Mouse (Mus musculus) hindbrain, embryonic 14.5 days (tissue): Measurements from ENCODE around the gene Foxp1. TPM values are rescaled to one million over a fixed set of nuclear protein-coding genes. Genes with fewer than 3 reads are reported as not detected.

Source experiments
- ATAC-seq: fragments of 200-750 bp; cut with Nextera tagmentation; 2 replicates; pipeline ENCODE4 v1.8.0; 2017; ENCODE audit warnings: moderate number of reproducible peaks, mild to moderate bottlenecking, moderate TSS enrichment, moderate library complexity; ENCODE audit not compliant: low FRiP score
- DNase-seq: peaks from one replicate; pipeline ENCODE4 v3.0.0-alpha.2; 2015; ENCODE audit warnings: low spot score
- H3K27ac ChIP-seq: fragments of 300-500 bp; sonication (generic); 2 replicates; pipeline ENCODE4 v1.5.1; 2014; ENCODE audit warnings: mild to moderate bottlenecking, moderate library complexity
- H3K27me3 ChIP-seq: fragments of 300-500 bp; sonication (generic); 2 replicates; pipeline ENCODE4 v1.6.1; 2014; ENCODE audit warnings: mild to moderate bottlenecking, low read length, mixed read lengths; ENCODE audit not compliant: control insufficient read depth, insufficient read depth
- H3K36me3 ChIP-seq: fragments of 300-500 bp; sonication (generic); replicated peaks from 2 replicates; pipeline ENCODE4 v1.6.1; 2014; ENCODE audit not compliant: control insufficient read depth, insufficient read depth
- H3K4me1 ChIP-seq: fragments of 300-500 bp; sonication (generic); replicated peaks from 2 replicates; pipeline ENCODE4 v1.6.1; 2014; ENCODE audit warnings: antibody characterized with exemption, low read length, mixed read lengths; ENCODE audit not compliant: control insufficient read depth, insufficient read depth
- H3K4me2 ChIP-seq: fragments of 300-500 bp; sonication (generic); replicated peaks from 2 replicates; pipeline ENCODE4 v1.6.1; 2014; ENCODE audit warnings: mild to moderate bottlenecking, moderate library complexity
- H3K4me3 ChIP-seq: fragments of 300-500 bp; sonication (generic); replicated peaks from 2 replicates; pipeline ENCODE4 v1.5.1; 2014; ENCODE audit warnings: mild to moderate bottlenecking, low read length
- H3K9ac ChIP-seq: fragments of 300-500 bp; sonication (generic); 2 replicates; pipeline ENCODE4 v1.6.1; 2014
- H3K9me3 ChIP-seq: fragments of 300-500 bp; sonication (generic); 2 replicates; pipeline ENCODE4 v1.6.1; 2016; ENCODE audit warnings: low read length; ENCODE audit not compliant: control insufficient read depth
- WGBS: fragments of 180-500 bp; shearing (Covaris S2); extraction: QIAGEN DNeasy Blood & Tissue Kit; methylation state at CpG from one replicate; pipeline ENCODE4 v1.1.7; 2014; 5-methylcytosine and 5-hydroxymethylcytosine counted together
- polyA plus RNA-seq: library from polyadenylated mRNA; unstranded; fragments of >200 nt; fragmentation: Nextera tagmentation; extraction: Ambion mirVana; gene quantifications from 2 replicates; pipeline ENCODE4 v1.2.1, GENCODE M21; 2014

Gene Foxp1
- polyA plus RNA-seq, 1 experiment from 2014 or later = 68.3 TPM

DNA sequence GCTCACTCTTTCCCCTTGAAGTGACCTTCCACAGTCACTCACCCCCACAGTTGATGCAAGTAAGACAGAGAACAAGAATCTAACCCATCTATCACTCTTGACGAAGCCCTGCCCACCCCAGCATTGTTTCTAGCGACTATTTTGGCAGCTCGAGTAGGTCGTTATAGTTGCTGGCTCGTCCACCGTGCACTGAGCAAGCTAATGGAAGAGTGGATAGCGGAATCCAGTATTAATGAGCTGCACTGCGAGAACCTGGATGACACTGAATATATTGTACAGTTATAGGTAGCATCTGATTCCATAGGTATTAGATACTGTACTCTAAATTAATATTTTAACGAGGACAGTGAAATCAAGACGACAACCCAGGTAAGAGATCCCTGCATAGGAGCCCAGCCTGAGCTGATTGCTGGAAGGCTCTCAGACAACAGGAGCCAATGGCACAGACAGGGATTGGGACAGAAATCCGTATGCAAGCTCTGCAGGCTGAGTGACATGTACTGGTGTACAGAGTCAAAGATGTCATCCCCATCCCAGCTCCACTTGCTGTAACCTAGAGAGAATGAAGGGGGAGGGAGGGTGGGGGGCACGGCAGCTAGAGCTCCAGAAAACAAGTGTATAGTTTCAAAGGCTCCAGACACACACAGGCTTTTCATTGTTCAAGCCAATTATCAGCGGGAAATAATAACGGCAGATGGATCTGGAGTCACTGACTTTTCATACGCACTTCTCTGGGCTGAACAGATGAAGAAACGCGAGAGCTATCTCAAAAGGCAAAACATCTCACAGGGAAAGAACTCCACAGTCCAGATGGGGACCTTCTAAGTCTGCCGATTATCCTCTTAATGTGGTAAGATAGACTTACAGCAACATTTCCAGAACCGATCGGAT is 254.1 kb downstream of the Foxp1 start:
- Histone ChIP-seq H3K4me3 (no peak overlapping the region), H3K27ac (no peak overlapping the region), H3K4me1 (peaks cover 19% of the 10 kb centered on the region), H3K9ac (no peak overlapping the region), H3K27me3 (peaks cover 7% of the 10 kb centered on the region; the same call in 1 of the 2 replicates), H3K36me3 (no peaks in the 10 kb centered on the region), H3K4me2 (no peak overlapping the region), H3K9me3 (no peaks in the 10 kb centered on the region)
- WGBS = 41% methylated on average over 20 of the region's 20 CpGs
- ATAC-seq = no peak
- no peak for DNase-seq

DNA sequence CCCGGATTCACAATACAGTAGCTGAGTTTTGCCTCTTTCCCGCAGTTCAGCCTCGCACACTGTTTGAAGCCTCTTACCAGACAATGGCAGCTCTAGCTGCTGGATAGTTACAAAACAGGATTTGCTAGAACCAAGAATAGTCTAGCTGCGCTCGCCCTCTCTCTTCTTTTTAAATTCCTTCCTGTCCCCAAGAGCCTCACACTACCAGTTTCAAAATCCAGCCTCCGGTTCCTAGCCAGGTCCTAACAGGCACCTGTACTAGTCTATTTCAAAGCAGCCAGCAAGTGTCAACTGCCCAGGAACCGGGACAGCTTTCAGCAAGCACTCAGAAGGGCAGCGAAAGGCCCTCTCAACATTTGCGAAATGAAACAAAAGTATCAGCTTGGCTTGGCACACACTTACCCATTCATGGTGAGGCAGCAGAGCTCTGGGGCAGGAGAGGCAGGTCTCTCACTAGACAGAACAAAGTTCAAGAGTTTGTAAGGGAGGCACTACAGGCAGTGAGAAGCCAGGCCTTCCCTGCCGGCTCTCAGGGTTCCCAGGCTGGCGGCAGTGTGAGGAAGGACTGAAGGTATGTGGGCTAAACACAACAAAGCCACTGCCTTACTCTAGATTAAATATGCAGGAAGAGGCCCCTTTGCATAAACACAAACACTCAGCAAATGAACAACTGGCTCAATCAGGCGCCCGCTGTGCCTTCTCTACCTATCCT is 256.4 kb downstream of the Foxp1 start:
- Histone ChIP-seq H3K9ac (peak overlapping the region; percentile 37; the same call in 1 of the 2 replicates), H3K36me3 (no peaks in the 10 kb centered on the region), H3K27me3 (peaks cover 7% of the 10 kb centered on the region; the same call in 1 of the 2 replicates), H3K9me3 (no peaks in the 10 kb centered on the region), H3K27ac (peak overlapping the region; percentile 33; the same call in 1 of the 2 replicates), H3K4me1 (peaks cover 19% of the 10 kb centered on the region), H3K4me3 (no peak overlapping the region; the same call in 1 of the 2 replicates), H3K4me2 (peak overlapping the region; percentile 24)
- no peak for ATAC-seq
- WGBS = 17% methylated on average over 13 of the region's 13 CpGs
- DNase-seq = no peak

DNA sequence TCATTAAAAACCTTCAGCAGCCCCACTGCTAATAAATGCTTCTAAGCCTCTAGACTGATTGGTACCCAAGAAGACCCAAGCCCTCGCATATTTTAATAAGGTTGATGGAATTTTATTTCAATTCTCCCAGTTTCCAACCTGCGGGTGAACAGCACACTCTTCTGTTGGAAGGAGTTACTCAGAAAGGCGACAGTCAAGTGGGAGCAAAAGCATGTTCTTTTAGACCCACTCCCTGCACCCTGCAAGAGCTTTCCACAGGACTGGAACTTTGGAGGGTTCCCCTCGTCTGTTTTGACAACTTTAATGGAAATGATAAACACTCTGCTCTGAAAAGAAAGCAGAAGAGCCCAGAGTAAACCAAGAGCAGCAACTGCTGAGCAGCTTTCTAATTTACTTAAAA is 257.3 kb downstream of the Foxp1 start:
- Histone ChIP-seq H3K36me3 (no peaks in the 10 kb centered on the region), H3K4me2 (peak overlapping the region; percentile 24; the same call in 1 of the 2 replicates), H3K4me3 (no peak overlapping the region), H3K4me1 (peaks cover 19% of the 10 kb centered on the region), H3K9me3 (no peaks in the 10 kb centered on the region), H3K9ac (peak overlapping the region; percentile 37; the same call in 1 of the 2 replicates), H3K27ac (0 out of 2 replicates have a peak overlapping the region, but pooled peaks have one; percentile 33), H3K27me3 (peaks cover 7% of the 10 kb centered on the region; the same call in 1 of the 2 replicates)
- WGBS = 38% methylated on average over 4 of the region's 4 CpGs
- peak; percentile 32 for DNase-seq
- no peak for ATAC-seq

DNA sequence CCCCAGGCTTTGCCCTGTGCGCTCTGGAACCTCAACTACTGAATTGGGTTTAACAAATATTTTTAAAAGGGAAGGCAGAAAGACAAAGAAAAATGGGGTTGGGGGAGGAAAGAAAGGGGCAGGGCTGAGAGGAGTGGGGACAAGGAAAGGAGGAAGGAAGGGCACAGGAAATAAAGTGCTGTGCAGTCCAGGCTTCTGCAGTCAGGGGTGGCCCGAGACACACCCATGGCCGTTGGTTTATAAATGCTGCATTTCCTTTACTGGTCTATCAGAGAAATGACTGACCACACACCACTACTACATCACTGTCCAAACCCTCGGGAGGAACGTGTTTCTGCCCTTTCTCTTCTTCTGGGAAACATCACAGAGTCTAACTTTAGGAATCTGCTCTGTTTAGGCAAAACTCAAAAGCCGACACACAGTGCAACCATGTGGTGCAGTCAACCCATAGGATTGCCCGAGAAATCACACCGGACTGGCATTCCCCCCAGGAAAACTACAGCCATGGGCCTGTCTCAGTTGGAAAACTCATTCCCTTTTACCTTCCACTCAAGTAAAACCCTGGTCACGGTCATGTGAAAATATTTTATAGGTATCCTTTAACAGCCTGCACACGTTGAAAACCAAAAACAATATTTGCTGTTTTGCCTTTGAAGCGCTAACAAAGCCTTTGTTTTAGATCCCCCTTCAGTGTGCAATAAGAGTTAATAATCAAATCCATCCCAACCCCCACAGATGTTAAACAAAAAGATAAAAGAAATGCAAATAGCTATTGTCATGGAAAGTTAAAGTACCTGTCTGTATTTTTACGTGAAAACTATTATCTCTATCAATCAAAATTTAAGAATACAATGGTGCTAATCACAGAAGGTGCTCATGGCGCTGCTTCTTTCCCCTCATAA is 258.1 kb downstream of the Foxp1 start:
- H3K9ac ChIP-seq = no peak overlapping the region
- peaks cover 19% of the 10 kb centered on the region for H3K4me1 ChIP-seq
- WGBS = 27% methylated on average over 13 of the region's 13 CpGs
- H3K4me2 ChIP-seq = no peak overlapping the region; the same call in 1 of the 2 replicates
- H3K4me3 ChIP-seq = no peak overlapping the region
- no peaks in the 10 kb centered on the region for H3K36me3 ChIP-seq
- peaks cover 7% of the 10 kb centered on the region; the same call in 1 of the 2 replicates for H3K27me3 ChIP-seq
- no peaks in the 10 kb centered on the region for H3K9me3 ChIP-seq
- DNase-seq = no peak
- no peak overlapping the region for H3K27ac ChIP-seq
- ATAC-seq = no peak

DNA sequence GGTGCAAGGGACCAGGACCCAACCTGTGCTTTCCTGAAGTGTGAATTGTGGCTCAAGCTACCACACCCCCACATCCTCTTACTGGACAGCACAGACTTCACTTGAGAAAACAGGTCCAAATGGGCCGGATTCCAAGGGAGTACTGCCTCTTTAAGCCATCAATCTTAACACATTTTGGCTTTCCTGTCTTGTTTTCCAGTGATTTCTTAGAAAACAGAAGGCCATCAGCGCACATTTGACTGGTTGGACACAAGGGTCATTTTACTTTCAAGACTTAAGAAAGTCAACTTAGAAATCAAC is 258.7 kb downstream of the Foxp1 start:
- Histone ChIP-seq H3K4me2 (no peak overlapping the region), H3K9ac (no peak overlapping the region), H3K27me3 (peaks cover 7% of the 10 kb centered on the region; the same call in 1 of the 2 replicates), H3K4me3 (no peak overlapping the region), H3K9me3 (no peaks in the 10 kb centered on the region), H3K4me1 (peaks cover 19% of the 10 kb centered on the region), H3K27ac (no peak overlapping the region), H3K36me3 (no peaks in the 10 kb centered on the region)
- ATAC-seq (no peak), DNase-seq (no peak)
- 35% methylated on average over 2 of the region's 2 CpGs for WGBS

DNA sequence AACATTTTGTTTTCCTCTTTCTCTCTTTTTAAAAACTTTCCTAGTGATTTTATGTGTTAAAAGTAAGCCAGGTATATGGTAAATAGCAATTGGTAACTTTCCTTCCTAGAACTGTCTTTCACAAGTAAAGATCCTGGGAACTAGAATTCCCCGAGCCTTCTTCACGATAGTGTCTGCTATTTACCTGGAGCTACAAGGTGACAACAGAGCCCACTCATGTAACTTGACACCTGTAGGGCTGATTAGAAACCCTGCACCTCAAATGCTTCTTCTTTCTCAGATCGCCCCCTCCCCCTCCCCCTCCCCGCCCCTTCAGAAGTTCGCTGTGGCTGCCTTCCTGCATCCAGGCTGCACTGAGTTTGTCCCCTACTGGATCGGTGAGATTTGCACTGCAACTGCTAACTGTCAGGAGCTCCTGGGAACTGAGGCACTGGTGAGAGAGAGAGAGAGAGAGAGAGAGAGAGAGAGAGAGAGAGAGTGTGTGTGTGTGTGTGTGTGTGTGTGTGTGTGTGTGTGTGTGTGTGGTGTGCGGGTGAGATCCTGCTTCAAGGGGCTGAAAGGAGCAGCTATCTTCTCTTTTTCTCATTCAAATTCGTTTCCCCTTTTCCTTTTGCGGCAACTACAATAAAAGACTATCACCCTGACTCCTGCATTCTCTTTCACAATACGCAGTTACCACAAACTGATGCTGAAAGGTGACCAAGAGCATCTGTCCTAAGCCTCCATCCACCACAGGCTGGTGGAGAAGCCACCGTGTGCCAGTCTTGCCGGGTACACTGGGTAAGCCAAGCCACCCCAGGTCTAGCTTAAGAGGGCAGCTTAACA is 259.2 kb downstream of the Foxp1 start:
- Histone ChIP-seq H3K4me2 (no peak overlapping the region), H3K9me3 (no peaks in the 10 kb centered on the region), H3K9ac (no peak overlapping the region), H3K4me3 (no peak overlapping the region), H3K27ac (no peak overlapping the region), H3K27me3 (peaks cover 7% of the 10 kb centered on the region; the same call in 1 of the 2 replicates), H3K4me1 (peaks cover 19% of the 10 kb centered on the region), H3K36me3 (no peaks in the 10 kb centered on the region)
- 12% methylated on average over 11 of the region's 12 CpGs for WGBS
- DNase-seq (no peak), ATAC-seq (no peak)

DNA sequence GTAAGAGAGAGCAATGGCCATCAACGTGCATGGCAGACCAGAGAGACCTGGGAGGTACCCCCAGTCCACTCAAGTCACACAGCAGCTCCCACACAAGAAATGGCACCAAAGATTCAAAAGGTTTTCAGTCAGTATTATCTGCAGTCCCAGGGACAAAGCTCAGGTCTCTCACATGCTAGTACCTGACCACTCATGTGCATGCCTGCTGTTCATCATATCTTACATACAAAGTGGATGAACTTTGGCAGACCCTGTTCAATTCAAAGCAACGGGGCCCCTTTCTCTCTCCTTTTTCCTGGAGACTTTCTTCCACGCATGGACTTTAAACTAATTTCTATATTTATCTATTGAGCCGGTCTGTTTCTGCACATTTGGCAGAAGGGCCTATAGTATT is 260.8 kb downstream of the Foxp1 start:
- Histone ChIP-seq H3K9ac (no peak overlapping the region), H3K27ac (no peak overlapping the region), H3K36me3 (no peaks in the 10 kb centered on the region), H3K4me2 (no peak overlapping the region), H3K27me3 (peaks cover 7% of the 10 kb centered on the region; the same call in 1 of the 2 replicates), H3K9me3 (no peaks in the 10 kb centered on the region), H3K4me1 (peaks cover 14% of the 10 kb centered on the region), H3K4me3 (no peak overlapping the region)
- 56% methylated on average over 4 of the region's 4 CpGs for WGBS
- ATAC-seq = no peak
- no peak for DNase-seq

DNA sequence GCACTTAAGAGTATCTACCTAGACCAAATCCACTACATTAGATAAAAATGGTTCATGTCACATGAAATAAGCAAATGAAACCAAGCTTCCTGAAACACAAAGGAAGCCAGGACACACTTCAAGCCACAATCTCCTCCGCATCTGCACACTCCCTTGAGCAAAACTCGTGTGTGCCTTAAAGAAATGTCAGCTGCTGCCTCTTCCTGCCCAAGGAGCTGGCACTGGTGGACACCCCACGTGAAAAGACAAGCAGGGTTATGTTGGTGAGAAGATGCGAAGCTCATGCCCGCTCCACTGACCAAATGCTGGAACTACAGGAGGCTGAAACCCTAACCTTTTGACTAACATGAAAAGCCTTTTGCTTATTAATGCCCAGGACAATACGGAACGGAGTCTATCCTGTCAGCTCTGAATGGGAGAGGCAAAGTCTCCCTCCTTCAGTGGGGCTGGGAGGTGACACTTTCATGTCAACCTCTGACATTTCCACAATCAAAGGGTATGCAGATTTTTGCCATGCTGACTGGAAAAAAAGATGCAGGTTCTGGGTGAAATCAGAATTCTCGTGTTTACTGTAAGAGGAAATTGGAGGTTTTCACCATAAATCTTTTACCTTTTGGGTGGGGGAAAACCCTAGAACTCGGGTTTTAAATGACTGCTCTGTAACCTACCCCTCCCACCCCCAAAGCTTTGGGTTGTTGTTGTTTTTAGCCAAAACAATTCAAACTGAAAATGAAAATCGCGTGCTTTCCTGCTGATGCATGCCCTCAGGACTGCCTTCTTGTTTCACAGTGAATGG is 261.4 kb downstream of the Foxp1 start:
- Histone ChIP-seq H3K27ac (no peak overlapping the region), H3K4me1 (peaks cover 11% of the 10 kb centered on the region), H3K36me3 (no peaks in the 10 kb centered on the region), H3K4me2 (no peak overlapping the region), H3K9me3 (no peaks in the 10 kb centered on the region), H3K9ac (no peak overlapping the region), H3K27me3 (peaks cover 2% of the 10 kb centered on the region; the same call in 1 of the 2 replicates), H3K4me3 (no peak overlapping the region)
- 45% methylated on average over 11 of the region's 11 CpGs for WGBS
- DNase-seq = no peak
- no peak for ATAC-seq
